Mouse (Mus musculus): ENCODE measurements around the gene Gna12. TPM values are rescaled to one million over a fixed set of nuclear protein-coding genes. Genes with fewer than 3 reads are reported as not detected.

Gna12 gene
- polyA plus RNA-seq, 1 experiment from 2014 or later = 97.9 TPM

- H3K27ac ChIP-seq = peak overlapping the region; percentile 56
- H3K4me3 ChIP-seq (ENCODE audit: inconsistent target) = no peak overlapping the region
- peaks cover 100% of the 10 kb centered on the region for H3K79me2 ChIP-seq (ENCODE audit: inconsistent target)
- 54% methylated on average over 5 of the region's 5 CpGs for WGBS (ENCODE audit: missing documents)
- no peaks in the 10 kb centered on the region; the same call in 1 of the 2 replicates for H3K36me3 ChIP-seq (ENCODE audit: inconsistent target)
These were observed 11.7 kb downstream of the Gna12 start for GRCm38 (mm10) chr5:140818482-140819076.

- WGBS (ENCODE audit: missing documents) = 97% methylated on average over 6 of the region's 6 CpGs
- Histone ChIP-seq H3K4me3 (ENCODE audit: inconsistent target) (no peak overlapping the region), H3K36me3 (ENCODE audit: inconsistent target) (no peaks in the 10 kb centered on the region; the same call in 1 of the 2 replicates), H3K79me2 (ENCODE audit: inconsistent target) (peaks cover 100% of the 10 kb centered on the region), H3K27ac (no peak overlapping the region)
These were observed 13.2 kb downstream of the Gna12 start for GRCm38 (mm10) chr5:140816950-140817568.

- Histone ChIP-seq H3K79me2 (ENCODE audit: inconsistent target) (peaks cover 100% of the 10 kb centered on the region), H3K27ac (no peak overlapping the region), H3K36me3 (ENCODE audit: inconsistent target) (no peaks in the 10 kb centered on the region; the same call in 1 of the 2 replicates), H3K4me3 (ENCODE audit: inconsistent target) (no peak overlapping the region)
- 86% methylated on average over 3 of the region's 3 CpGs for WGBS (ENCODE audit: missing documents)
These were observed 14.2 kb downstream of the Gna12 start for GRCm38 (mm10) chr5:140816008-140816407.

GRCm38 (mm10) chr5:140815059-140815728 lies 15.0 kb downstream of the Gna12 start:
- H3K79me2 ChIP-seq (ENCODE audit: inconsistent target) = peaks cover 100% of the 10 kb centered on the region
- 42% methylated on average over 9 of the region's 9 CpGs for WGBS (ENCODE audit: missing documents)
- H3K27ac ChIP-seq = peak overlapping the region; percentile 45
- H3K4me3 ChIP-seq (ENCODE audit: inconsistent target) = no peak overlapping the region
- H3K36me3 ChIP-seq (ENCODE audit: inconsistent target) = no peaks in the 10 kb centered on the region; the same call in 1 of the 2 replicates

- H3K4me3 ChIP-seq (ENCODE audit: inconsistent target) = no peak overlapping the region
- WGBS (ENCODE audit: missing documents) = 61% methylated on average over 3 of the region's 5 CpGs
These were observed 15.8 kb downstream of the Gna12 start for GRCm38 (mm10) chr5:140814403-140814802.

GRCm38 (mm10) chr5:140812699-140813098 lies 17.5 kb downstream of the Gna12 start:
- Histone ChIP-seq H3K27ac (no peak overlapping the region), H3K36me3 (ENCODE audit: inconsistent target) (0 out of 2 replicates have a peak, but pooled peaks cover 7% of the 10 kb centered on the region), H3K79me2 (ENCODE audit: inconsistent target) (peaks cover 100% of the 10 kb centered on the region), H3K4me3 (ENCODE audit: inconsistent target) (no peak overlapping the region)
- 94% methylated on average over 4 of the region's 4 CpGs for WGBS (ENCODE audit: missing documents)

More at GRCm38 (mm10) chr5:140814403-140814802, 15.8 kb downstream of the Gna12 start:
- Histone ChIP-seq H3K27ac (peak overlapping the region; percentile 45), H3K79me2 (ENCODE audit: inconsistent target) (peaks cover 100% of the 10 kb centered on the region), H3K36me3 (ENCODE audit: inconsistent target) (no peaks in the 10 kb centered on the region; the same call in 1 of the 2 replicates)

GRCm38 (mm10) chr5:140812063-140812462 lies 18.2 kb downstream of the Gna12 start:
- no peak overlapping the region for H3K4me3 ChIP-seq (ENCODE audit: inconsistent target)
- peaks cover 100% of the 10 kb centered on the region for H3K79me2 ChIP-seq (ENCODE audit: inconsistent target)
- 0 out of 2 replicates have a peak, but pooled peaks cover 7% of the 10 kb centered on the region for H3K36me3 ChIP-seq (ENCODE audit: inconsistent target)
- no peak overlapping the region for H3K27ac ChIP-seq
- WGBS (ENCODE audit: missing documents) = 95% methylated on average over 5 of the region's 5 CpGs

GRCm38 (mm10) chr5:140811390-140811789 lies 18.8 kb downstream of the Gna12 start:
- no peak overlapping the region for H3K27ac ChIP-seq
- WGBS (ENCODE audit: missing documents) = 48% methylated on average over 2 of the region's 2 CpGs
- no peak overlapping the region for H3K4me3 ChIP-seq (ENCODE audit: inconsistent target)
- H3K36me3 ChIP-seq (ENCODE audit: inconsistent target) = 0 out of 2 replicates have a peak, but pooled peaks cover 7% of the 10 kb centered on the region
- peaks cover 100% of the 10 kb centered on the region for H3K79me2 ChIP-seq (ENCODE audit: inconsistent target)

- WGBS (ENCODE audit: missing documents) = 82% methylated on average over 2 of the region's 2 CpGs
- peak overlapping the region; percentile 33; the same call in 1 of the 2 replicates for H3K27ac ChIP-seq
These were observed 23.3 kb downstream of the Gna12 start for GRCm38 (mm10) chr5:140806939-140807338.

GRCm38 (mm10) chr5:140806252-140806651 lies 24.0 kb downstream of the Gna12 start:
- Histone ChIP-seq H3K4me3 (ENCODE audit: inconsistent target) (no peak overlapping the region), H3K36me3 (ENCODE audit: inconsistent target) (0 out of 2 replicates have a peak, but pooled peaks cover 7% of the 10 kb centered on the region), H3K79me2 (ENCODE audit: inconsistent target) (peaks cover 100% of the 10 kb centered on the region), H3K27ac (peak overlapping the region; percentile 33)
- WGBS (ENCODE audit: missing documents) = 76% methylated on average over 2 of the region's 2 CpGs

More at GRCm38 (mm10) chr5:140806939-140807338, 23.3 kb downstream of the Gna12 start:
- Histone ChIP-seq H3K79me2 (ENCODE audit: inconsistent target) (peaks cover 100% of the 10 kb centered on the region), H3K4me3 (ENCODE audit: inconsistent target) (no peak overlapping the region), H3K36me3 (ENCODE audit: inconsistent target) (0 out of 2 replicates have a peak, but pooled peaks cover 7% of the 10 kb centered on the region)

GRCm38 (mm10) chr5:140801782-140802181 lies 28.4 kb downstream of the Gna12 start:
- 90% methylated on average over 5 of the region's 5 CpGs for WGBS (ENCODE audit: missing documents)
- no peak overlapping the region for H3K4me3 ChIP-seq (ENCODE audit: inconsistent target)
- peaks cover 100% of the 10 kb centered on the region for H3K79me2 ChIP-seq (ENCODE audit: inconsistent target)
- H3K36me3 ChIP-seq (ENCODE audit: inconsistent target) = no peaks in the 10 kb centered on the region
- no peak overlapping the region for H3K27ac ChIP-seq

GRCm38 (mm10) chr5:140800288-140800923 lies 29.8 kb downstream of the Gna12 start:
- 94% methylated on average over 6 of the region's 6 CpGs for WGBS (ENCODE audit: missing documents)
- H3K27ac ChIP-seq = no peak overlapping the region
- H3K36me3 ChIP-seq (ENCODE audit: inconsistent target) = no peaks in the 10 kb centered on the region
- no peak overlapping the region for H3K4me3 ChIP-seq (ENCODE audit: inconsistent target)
- H3K79me2 ChIP-seq (ENCODE audit: inconsistent target) = peaks cover 100% of the 10 kb centered on the region

GRCm38 (mm10) chr5:140799190-140799589 lies 31.0 kb downstream of the Gna12 start:
- Histone ChIP-seq H3K4me3 (ENCODE audit: inconsistent target) (no peak overlapping the region), H3K27ac (no peak overlapping the region), H3K79me2 (ENCODE audit: inconsistent target) (peaks cover 100% of the 10 kb centered on the region), H3K36me3 (ENCODE audit: inconsistent target) (no peaks in the 10 kb centered on the region)
- WGBS (ENCODE audit: missing documents) = 45% methylated on average over 2 of the region's 2 CpGs

- Histone ChIP-seq H3K4me3 (ENCODE audit: inconsistent target) (no peak overlapping the region), H3K79me2 (ENCODE audit: inconsistent target) (peaks cover 100% of the 10 kb centered on the region), H3K36me3 (ENCODE audit: inconsistent target) (no peaks in the 10 kb centered on the region), H3K27ac (no peak overlapping the region)
- 38% methylated on average over 5 of the region's 5 CpGs for WGBS (ENCODE audit: missing documents)
These were observed 31.5 kb downstream of the Gna12 start for GRCm38 (mm10) chr5:140798775-140799174.
